Mouse (Mus musculus) hindbrain, embryonic 16.5 days (tissue): ENCODE data around the gene Zfp93. TPM values are rescaled to one million over a fixed set of nuclear protein-coding genes. Genes with fewer than 3 reads are reported as not detected.

ENCODE experiments used
- ATAC-seq: fragments of 200-750 bp; cut with Nextera tagmentation; 2 replicates; pipeline ENCODE4 v1.8.0; 2017; ENCODE audit warnings: moderate TSS enrichment, moderate library complexity
- H3K27ac ChIP-seq: fragments of 300-500 bp; sonication (generic); 2 replicates; pipeline ENCODE4 v1.5.1; 2014; ENCODE audit warnings: low read depth, mild to moderate bottlenecking, control low read depth, low read length, moderate library complexity
- H3K27me3 ChIP-seq: fragments of 300-500 bp; sonication (generic); replicated peaks from 2 replicates; pipeline ENCODE4 v1.6.1; 2014; ENCODE audit warnings: low read length; ENCODE audit not compliant: control insufficient read depth, insufficient read depth
- H3K36me3 ChIP-seq: fragments of 300-500 bp; sonication (generic); 2 replicates; pipeline ENCODE4 v1.6.1; 2014; ENCODE audit warnings: mild to moderate bottlenecking, low read length, moderate library complexity, mixed read lengths; ENCODE audit not compliant: control insufficient read depth, insufficient read depth
- H3K4me1 ChIP-seq: fragments of 300-500 bp; sonication (generic); 2 replicates; pipeline ENCODE4 v1.6.1; 2014; ENCODE audit warnings: low read depth, low read length; ENCODE audit not compliant: control insufficient read depth, insufficient read depth
- H3K4me2 ChIP-seq: fragments of 300-500 bp; sonication (generic); 2 replicates; pipeline ENCODE4 v1.6.1; 2014; ENCODE audit warnings: mild to moderate bottlenecking, low read length, control low read depth, moderate library complexity
- H3K4me3 ChIP-seq: fragments of 300-500 bp; sonication (generic); 2 replicates; pipeline ENCODE4 v1.5.1; 2014; ENCODE audit warnings: mild to moderate bottlenecking, low read length, control low read depth, moderate library complexity
- H3K9ac ChIP-seq: fragments of 300-500 bp; sonication (generic); 2 replicates; pipeline ENCODE4 v1.6.1; 2014; ENCODE audit warnings: low read depth, mild to moderate bottlenecking, control low read depth, low read length, moderate library complexity
- H3K9me3 ChIP-seq: fragments of 300-500 bp; sonication (generic); 2 replicates; pipeline ENCODE4 v1.6.1; 2014; ENCODE audit warnings: mild to moderate bottlenecking, low read length, moderate library complexity; ENCODE audit not compliant: control insufficient read depth
- WGBS: fragments of 180-500 bp; shearing (Covaris S2); extraction: QIAGEN DNeasy Blood & Tissue Kit; methylation state at CpG from one replicate; pipeline ENCODE4 v1.1.7; 2014; 5-methylcytosine and 5-hydroxymethylcytosine counted together
- polyA plus RNA-seq: library from polyadenylated mRNA; unstranded; fragments of >200 nt; fragmentation: Nextera tagmentation; extraction: Ambion mirVana; gene quantifications from 2 replicates; pipeline ENCODE4 v1.2.1, GENCODE M21; 2015

The Zfp93 gene
- polyA plus RNA-seq, 1 experiment from 2014 or later: 8.2 TPM

- Histone ChIP-seq H3K27me3 (no peaks in the 10 kb centered on the region; the same call in 1 of the 2 replicates), H3K27ac (no peak overlapping the region), H3K9ac (no peak overlapping the region), H3K4me3 (no peak overlapping the region), H3K4me2 (no peak overlapping the region), H3K36me3 (no peaks in the 10 kb centered on the region), H3K9me3 (peaks cover 3% of the 10 kb centered on the region), H3K4me1 (peaks cover 5% of the 10 kb centered on the region)
- 83% methylated on average over 4 of the region's 4 CpGs for WGBS
- ATAC-seq: no peak
Measured at GRCm38 (mm10) chr7:24322593-24322992, 52.4 kb downstream of the Zfp93 start.

- H3K4me3 ChIP-seq: no peak overlapping the region
- no peak overlapping the region for H3K9ac ChIP-seq
- WGBS: 67% methylated on average over 6 of the region's 6 CpGs
Measured at GRCm38 (mm10) chr7:24325197-24325596, 55.0 kb downstream of the Zfp93 start.

GRCm38 (mm10) chr7:24325675-24326128 is 55.5 kb downstream of the Zfp93 start:
- WGBS: 5% methylated on average over 13 of the region's 13 CpGs
- H3K4me3 ChIP-seq: peak overlapping the region; percentile 35
- peak overlapping the region; percentile 50 for H3K9ac ChIP-seq
- no peaks in the 10 kb centered on the region for H3K36me3 ChIP-seq
- peak overlapping the region; percentile 66 for H3K4me2 ChIP-seq
- H3K4me1 ChIP-seq: peaks cover 5% of the 10 kb centered on the region
- peak; percentile 79 for ATAC-seq
- H3K27me3 ChIP-seq: no peaks in the 10 kb centered on the region
- peak overlapping the region; percentile 44; the same call in 1 of the 2 replicates for H3K27ac ChIP-seq
- H3K9me3 ChIP-seq: peaks cover 3% of the 10 kb centered on the region

More at GRCm38 (mm10) chr7:24325197-24325596, 55.0 kb downstream of the Zfp93 start:
- H3K9me3 ChIP-seq: peaks cover 3% of the 10 kb centered on the region
- H3K36me3 ChIP-seq: no peaks in the 10 kb centered on the region
- H3K4me1 ChIP-seq: peaks cover 5% of the 10 kb centered on the region
- H3K4me2 ChIP-seq: peak overlapping the region; percentile 66
- no peak for ATAC-seq
- no peaks in the 10 kb centered on the region for H3K27me3 ChIP-seq
- H3K27ac ChIP-seq: no peak overlapping the region

- Histone ChIP-seq H3K27ac (no peak overlapping the region), H3K4me1 (peaks cover 5% of the 10 kb centered on the region), H3K4me2 (peak overlapping the region; percentile 66), H3K9ac (no peak overlapping the region), H3K4me3 (peak overlapping the region; percentile 35), H3K9me3 (peaks cover 3% of the 10 kb centered on the region), H3K27me3 (no peaks in the 10 kb centered on the region), H3K36me3 (no peaks in the 10 kb centered on the region)
- WGBS: 36% methylated on average over 20 of the region's 20 CpGs
- ATAC-seq: peak; percentile 67
Measured at GRCm38 (mm10) chr7:24326273-24327135, 56.3 kb downstream of the Zfp93 start.

Other genes starting within 250 kb of the Zfp93 start
- not detected in 2 replicates for gene Vmn1r183, start 217.2 kb upstream of the Zfp93 start, polyA plus RNA-seq
- 32.1 and 37.8 TPM in 2 replicates for gene Zfp180, start 188.5 kb upstream of the Zfp93 start, polyA plus RNA-seq
- 9.6 and 10.3 TPM in 2 replicates for gene Zfp112, start 158.1 kb upstream of the Zfp93 start, polyA plus RNA-seq
- 23.6 and 25.0 TPM in 2 replicates for gene Zfp235, start 136.3 kb upstream of the Zfp93 start, polyA plus RNA-seq
- gene Zfp114, start 95.4 kb upstream of the Zfp93 start, polyA plus RNA-seq: 4.2 and 4.6 TPM in 2 replicates
- 4.2 and 4.5 TPM in 2 replicates for gene Zfp111, start 59.0 kb upstream of the Zfp93 start, polyA plus RNA-seq
- 4.2 and 4.9 TPM in 2 replicates for gene Zfp109, start 32.9 kb upstream of the Zfp93 start, polyA plus RNA-seq
- gene Zfp108, start 15.6 kb upstream of the Zfp93 start, polyA plus RNA-seq: 5.7 and 6.1 TPM in 2 replicates
- gene Zfp61, start 30.8 kb downstream of the Zfp93 start, polyA plus RNA-seq: 41.4 and 42.1 TPM in 2 replicates
- gene Zfp94, start 46.2 kb downstream of the Zfp93 start, polyA plus RNA-seq: 19.2 and 19.8 TPM in 2 replicates
- gene Tescl, start 63.5 kb downstream of the Zfp93 start, polyA plus RNA-seq: 0.25 and 0.44 TPM in 2 replicates
- gene Lypd5, start 78.8 kb downstream of the Zfp93 start, polyA plus RNA-seq: not detected in 2 replicates
- 2.5 and 3.2 TPM in 2 replicates for gene Kcnn4, start 99.8 kb downstream of the Zfp93 start, polyA plus RNA-seq
- gene Smg9, start 129.2 kb downstream of the Zfp93 start, polyA plus RNA-seq: 38.2 and 38.9 TPM in 2 replicates
- not detected in 2 replicates for gene Irgc1, start 181.9 kb downstream of the Zfp93 start, polyA plus RNA-seq
- gene Plaur, start 192.1 kb downstream of the Zfp93 start, polyA plus RNA-seq: 1.8 and 2.2 TPM in 2 replicates
- gene Cadm4, start 211.6 kb downstream of the Zfp93 start, polyA plus RNA-seq: 47.0 and 68.0 TPM in 2 replicates
- 272 and 277 TPM in 2 replicates for gene Zfp428, start 236.6 kb downstream of the Zfp93 start, polyA plus RNA-seq
- gene AC161166.1, start 242.0 kb downstream of the Zfp93 start, polyA plus RNA-seq: 1.0 and 1.1 TPM in 2 replicates